Mouse (Mus musculus): ENCODE measurements at regions not wholly inside any gene's neighbourhood (a gene's known extent, or its start where the extent isn't known, plus 50 kb on each side); places are given as distances from the start of the nearest gene placed in this dataset.

DNA sequence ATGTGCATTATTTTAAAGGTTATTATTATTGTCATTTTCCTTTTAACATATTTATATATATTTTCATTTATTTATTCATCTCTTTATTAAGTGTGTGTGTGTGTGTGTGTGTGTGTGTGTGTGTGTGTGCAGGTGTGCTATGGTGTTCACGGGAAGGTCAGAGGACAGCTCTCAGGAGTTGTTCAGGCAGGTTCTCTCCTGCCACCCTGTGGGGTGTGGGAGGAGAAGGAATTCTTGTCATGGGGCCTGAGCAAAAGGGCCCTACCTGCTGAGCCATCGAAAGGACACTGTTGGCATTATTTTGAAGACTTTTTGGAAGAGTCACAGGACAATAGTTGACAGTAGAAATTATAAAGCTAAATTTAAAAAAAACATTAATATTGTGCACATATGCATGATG, 216.4 kb upstream of the Gadl1 start:
- Histone ChIP-seq H3K4me3 (ENCODE audit: low read depth, low read length) (no peak overlapping the region), H3K27ac (ENCODE audit: low read depth, low read length) (no peak overlapping the region), H3K4me2 (replicated peaks; ENCODE audit: low read depth, low read length) (no peak overlapping the region), H3K27me3 (ENCODE audit: control insufficient read depth, insufficient read depth, low read length) (no peaks in the 10 kb centered on the region), H3K9me3 (ENCODE audit: control insufficient read depth, low read length) (no peaks in the 10 kb centered on the region), H3K9ac (ENCODE audit: low read depth, low read length) (no peak overlapping the region), H3K36me3 (ENCODE audit: control insufficient read depth, insufficient read depth, low read length) (no peaks in the 10 kb centered on the region), H3K4me1 (replicated peaks; ENCODE audit: control insufficient read depth, insufficient read depth, low read length) (peaks cover 2% of the 10 kb centered on the region; the same call in 1 of the 2 replicates)
- no peak for DNase-seq (ENCODE audit: low spot score)
- WGBS, result 58% methylated on average over 2 of the region's 2 CpGs
- ATAC-seq (ENCODE audit: low FRiP score), result no peak

DNA sequence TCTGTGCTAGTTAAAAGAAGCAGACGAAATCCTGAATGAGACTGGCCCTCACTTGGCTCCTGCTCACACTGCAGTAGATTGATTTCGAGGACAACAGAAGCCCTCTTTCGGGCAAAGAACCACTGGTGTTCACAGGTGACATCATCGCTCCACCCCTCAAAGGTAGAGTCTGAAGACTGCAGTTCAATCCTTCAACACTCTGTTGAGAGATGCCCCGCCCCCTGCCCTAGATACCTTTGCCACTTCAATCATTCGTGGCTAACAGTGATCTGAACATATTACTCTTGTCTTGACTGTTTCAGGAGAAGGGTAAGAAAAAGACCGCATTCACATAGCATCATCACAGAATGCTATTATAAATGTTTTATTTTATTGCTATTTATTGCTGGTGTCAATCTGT, 205.5 kb upstream of the Gadl1 start:
- ATAC-seq (ENCODE audit: low FRiP score), result no peak
- H3K27ac ChIP-seq (ENCODE audit: low read depth, low read length), result no peak overlapping the region

DNA sequence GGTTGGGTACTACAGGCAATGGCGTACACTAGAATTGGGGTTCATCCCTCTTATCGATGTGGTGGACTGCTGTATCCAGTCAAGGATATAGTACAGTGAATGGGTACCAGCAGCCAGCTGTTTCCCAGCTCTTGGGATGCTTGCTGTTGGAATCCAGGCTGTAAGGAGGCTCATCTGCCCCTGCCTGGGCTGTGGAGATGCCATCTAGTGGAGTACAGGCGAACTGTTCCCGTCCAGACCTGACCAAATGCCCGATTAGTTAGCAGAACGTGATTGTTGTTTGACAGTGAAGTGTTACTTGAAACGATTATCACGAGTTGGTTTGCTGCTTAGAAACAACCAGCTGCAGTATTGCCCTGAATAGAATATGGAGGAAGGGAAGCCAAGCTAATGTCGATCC, 205.0 kb upstream of the Gadl1 start:
- no peak overlapping the region for H3K27ac ChIP-seq (ENCODE audit: low read depth, low read length)
- peak; percentile 65 for DNase-seq (ENCODE audit: low spot score)
- H3K27me3 ChIP-seq (ENCODE audit: control insufficient read depth, insufficient read depth, low read length), result no peaks in the 10 kb centered on the region
- no peak overlapping the region for H3K4me2 ChIP-seq (replicated peaks; ENCODE audit: low read depth, low read length)
- H3K4me3 ChIP-seq (ENCODE audit: low read depth, low read length), result no peak overlapping the region
- no peak overlapping the region for H3K9ac ChIP-seq (ENCODE audit: low read depth, low read length)
- 0 out of 2 replicates have a peak, but pooled peaks have one; percentile 33 for ATAC-seq (ENCODE audit: low FRiP score)
- H3K36me3 ChIP-seq (ENCODE audit: control insufficient read depth, insufficient read depth, low read length), result no peaks in the 10 kb centered on the region
- H3K4me1 ChIP-seq (replicated peaks; ENCODE audit: control insufficient read depth, insufficient read depth, low read length), result no peaks in the 10 kb centered on the region
- H3K9me3 ChIP-seq (ENCODE audit: control insufficient read depth, low read length), result no peaks in the 10 kb centered on the region
- WGBS, result 43% methylated on average over 9 of the region's 9 CpGs

More for the DNA sequence above, 205.5 kb upstream of the Gadl1 start:
- Histone ChIP-seq H3K9ac (ENCODE audit: low read depth, low read length) (no peak overlapping the region), H3K4me3 (ENCODE audit: low read depth, low read length) (no peak overlapping the region), H3K4me2 (replicated peaks; ENCODE audit: low read depth, low read length) (no peak overlapping the region), H3K27me3 (ENCODE audit: control insufficient read depth, insufficient read depth, low read length) (no peaks in the 10 kb centered on the region), H3K9me3 (ENCODE audit: control insufficient read depth, low read length) (no peaks in the 10 kb centered on the region), H3K4me1 (replicated peaks; ENCODE audit: control insufficient read depth, insufficient read depth, low read length) (no peaks in the 10 kb centered on the region), H3K36me3 (ENCODE audit: control insufficient read depth, insufficient read depth, low read length) (no peaks in the 10 kb centered on the region)
- DNase-seq (ENCODE audit: low spot score), result no peak
- 87% methylated on average over 7 of the region's 7 CpGs for WGBS

DNA sequence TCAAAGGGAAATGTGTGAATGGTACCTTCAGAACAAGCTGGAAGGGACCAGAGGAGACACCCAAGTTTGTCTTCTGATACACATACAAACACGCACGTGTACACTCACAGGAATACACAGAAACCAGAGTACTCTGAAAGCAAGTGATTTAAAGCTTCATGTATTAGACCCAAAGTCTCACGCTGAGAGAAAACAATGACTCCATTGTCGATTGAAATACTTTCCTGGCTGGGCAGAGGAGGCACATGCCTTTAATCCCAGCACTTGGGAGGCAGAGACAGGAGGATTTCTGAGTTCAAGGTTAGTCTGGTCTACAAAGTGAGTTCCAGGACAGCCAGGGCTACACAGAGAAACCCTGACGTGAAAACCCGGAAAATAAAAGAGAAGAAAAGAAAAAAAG, 203.5 kb upstream of the Gadl1 start:
- no peak for DNase-seq (ENCODE audit: low spot score)
- no peak overlapping the region for H3K27ac ChIP-seq (ENCODE audit: low read depth, low read length)
- H3K4me2 ChIP-seq (replicated peaks; ENCODE audit: low read depth, low read length), result no peak overlapping the region
- H3K4me1 ChIP-seq (replicated peaks; ENCODE audit: control insufficient read depth, insufficient read depth, low read length), result no peaks in the 10 kb centered on the region
- ATAC-seq (ENCODE audit: low FRiP score), result no peak
- no peaks in the 10 kb centered on the region for H3K9me3 ChIP-seq (ENCODE audit: control insufficient read depth, low read length)
- 89% methylated on average over 6 of the region's 6 CpGs for WGBS
- H3K9ac ChIP-seq (ENCODE audit: low read depth, low read length), result no peak overlapping the region
- H3K36me3 ChIP-seq (ENCODE audit: control insufficient read depth, insufficient read depth, low read length), result no peaks in the 10 kb centered on the region
- H3K27me3 ChIP-seq (ENCODE audit: control insufficient read depth, insufficient read depth, low read length), result no peaks in the 10 kb centered on the region
- H3K4me3 ChIP-seq (ENCODE audit: low read depth, low read length), result no peak overlapping the region

DNA sequence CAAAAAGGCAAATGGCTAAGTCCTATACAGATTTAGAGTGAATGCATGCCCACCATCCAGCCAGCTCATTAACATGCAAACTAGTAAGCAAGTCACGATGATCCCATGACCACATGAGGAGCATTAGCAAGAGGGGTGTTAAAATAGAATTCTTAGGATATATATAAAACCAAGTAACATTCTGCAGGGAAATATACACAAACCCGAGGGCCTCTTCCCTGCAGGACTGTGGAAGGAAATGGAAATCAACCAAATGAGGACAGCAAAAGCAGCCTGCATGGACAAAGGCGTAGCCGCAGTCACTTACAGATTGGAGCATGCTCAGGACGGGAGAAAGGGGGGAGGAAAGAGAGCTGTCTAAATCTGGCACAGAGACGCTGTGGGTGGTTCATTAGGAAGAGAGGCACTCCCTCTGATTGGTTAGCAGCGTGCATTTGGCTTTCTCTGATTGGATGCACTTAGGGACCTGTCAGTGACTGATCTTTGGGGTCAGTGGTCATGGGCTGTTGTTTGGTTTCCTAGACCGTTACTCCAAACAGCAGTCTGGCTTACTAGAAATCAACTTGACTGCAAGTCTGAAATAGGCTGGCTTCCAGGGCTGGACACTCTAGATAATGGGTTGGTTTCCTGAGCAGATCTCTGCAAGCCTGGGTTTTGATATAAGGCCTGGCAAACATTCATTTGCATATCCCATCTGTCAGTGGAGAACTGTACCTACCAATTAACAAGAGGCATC, 200.9 kb upstream of the Gadl1 start:
- DNase-seq (ENCODE audit: low spot score) (peak; percentile 72), ATAC-seq (ENCODE audit: low FRiP score) (peak; percentile 93)
- WGBS, result 35% methylated on average over 8 of the region's 8 CpGs
- Histone ChIP-seq H3K27me3 (ENCODE audit: control insufficient read depth, insufficient read depth, low read length) (no peaks in the 10 kb centered on the region), H3K9me3 (ENCODE audit: control insufficient read depth, low read length) (no peaks in the 10 kb centered on the region), H3K4me2 (replicated peaks; ENCODE audit: low read depth, low read length) (no peak overlapping the region), H3K27ac (ENCODE audit: low read depth, low read length) (peak overlapping the region; percentile 67), H3K4me3 (ENCODE audit: low read depth, low read length) (no peak overlapping the region), H3K4me1 (replicated peaks; ENCODE audit: control insufficient read depth, insufficient read depth, low read length) (no peaks in the 10 kb centered on the region), H3K36me3 (ENCODE audit: control insufficient read depth, insufficient read depth, low read length) (no peaks in the 10 kb centered on the region), H3K9ac (ENCODE audit: low read depth, low read length) (no peak overlapping the region)

DNA sequence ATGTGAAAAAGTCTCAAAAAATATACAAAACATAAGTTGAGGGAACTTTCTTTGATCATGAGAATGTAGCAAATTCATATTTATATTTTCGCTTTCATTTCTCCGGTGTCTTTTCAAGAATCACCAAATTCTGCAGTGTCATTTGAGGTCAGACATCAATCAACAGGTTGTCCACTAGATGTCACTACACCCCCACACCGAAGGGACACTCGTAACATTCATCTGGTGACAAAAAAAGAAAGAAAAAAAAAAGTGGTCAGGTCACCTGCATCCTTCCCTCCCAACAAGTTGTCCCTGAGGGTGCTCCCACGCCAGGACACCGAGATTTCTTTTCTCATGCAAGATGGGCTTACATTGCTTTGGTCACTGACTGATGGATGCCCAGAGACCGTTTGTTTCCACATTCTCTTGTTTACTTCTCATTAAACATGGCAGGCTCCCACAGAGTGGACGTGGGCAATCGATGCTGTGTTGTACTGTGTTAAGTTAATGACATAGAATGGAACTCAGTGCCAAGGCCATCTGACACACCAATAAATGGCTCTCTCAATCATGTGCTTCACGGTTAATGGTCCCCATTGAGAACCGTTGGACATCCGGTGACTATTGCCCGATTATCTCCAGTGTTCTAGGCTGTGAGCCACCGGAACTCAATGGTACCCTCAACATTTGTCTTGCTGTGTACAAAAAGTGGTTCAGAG, 199.1 kb upstream of the Gadl1 start:
- H3K36me3 ChIP-seq (ENCODE audit: control insufficient read depth, insufficient read depth, low read length), result no peaks in the 10 kb centered on the region
- H3K4me3 ChIP-seq (ENCODE audit: low read depth, low read length), result no peak overlapping the region
- H3K27me3 ChIP-seq (ENCODE audit: control insufficient read depth, insufficient read depth, low read length), result no peaks in the 10 kb centered on the region
- ATAC-seq (ENCODE audit: low FRiP score), result no peak
- no peaks in the 10 kb centered on the region for H3K9me3 ChIP-seq (ENCODE audit: control insufficient read depth, low read length)
- no peak overlapping the region for H3K27ac ChIP-seq (ENCODE audit: low read depth, low read length)
- 80% methylated on average over 14 of the region's 14 CpGs for WGBS
- H3K4me2 ChIP-seq (replicated peaks; ENCODE audit: low read depth, low read length), result no peak overlapping the region
- no peak overlapping the region for H3K9ac ChIP-seq (ENCODE audit: low read depth, low read length)
- no peaks in the 10 kb centered on the region for H3K4me1 ChIP-seq (replicated peaks; ENCODE audit: control insufficient read depth, insufficient read depth, low read length)
- DNase-seq (ENCODE audit: low spot score), result peak; percentile 39

DNA sequence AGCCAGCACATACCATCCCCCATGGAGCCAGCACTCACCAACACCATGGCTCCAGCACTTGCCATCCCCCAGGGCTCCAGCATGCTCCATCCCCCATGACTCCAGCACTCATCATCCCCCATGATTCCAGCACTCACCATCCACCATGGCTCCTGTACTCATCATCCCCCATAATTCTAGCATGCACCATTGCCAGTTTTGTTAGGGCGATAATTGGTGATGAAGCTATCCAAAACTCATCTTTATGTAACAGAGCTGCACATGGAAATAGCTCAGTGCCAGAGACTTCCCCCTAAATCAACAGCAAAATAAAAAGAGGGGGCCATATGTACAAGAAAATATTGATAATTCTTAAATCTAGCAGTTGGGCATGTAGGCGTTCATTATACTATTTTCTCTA, 188.9 kb upstream of the Gadl1 start:
- Histone ChIP-seq H3K4me2 (replicated peaks; ENCODE audit: low read depth, low read length) (no peak overlapping the region), H3K4me3 (ENCODE audit: low read depth, low read length) (no peak overlapping the region), H3K9ac (ENCODE audit: low read depth, low read length) (no peak overlapping the region), H3K4me1 (replicated peaks; ENCODE audit: control insufficient read depth, insufficient read depth, low read length) (no peaks in the 10 kb centered on the region), H3K27me3 (ENCODE audit: control insufficient read depth, insufficient read depth, low read length) (no peaks in the 10 kb centered on the region), H3K36me3 (ENCODE audit: control insufficient read depth, insufficient read depth, low read length) (no peaks in the 10 kb centered on the region), H3K9me3 (ENCODE audit: control insufficient read depth, low read length) (no peaks in the 10 kb centered on the region), H3K27ac (ENCODE audit: low read depth, low read length) (no peak overlapping the region)
- ATAC-seq (ENCODE audit: low FRiP score), result no peak
- 92% methylated on average over 2 of the region's 2 CpGs for WGBS
- DNase-seq (ENCODE audit: low spot score), result no peak

DNA sequence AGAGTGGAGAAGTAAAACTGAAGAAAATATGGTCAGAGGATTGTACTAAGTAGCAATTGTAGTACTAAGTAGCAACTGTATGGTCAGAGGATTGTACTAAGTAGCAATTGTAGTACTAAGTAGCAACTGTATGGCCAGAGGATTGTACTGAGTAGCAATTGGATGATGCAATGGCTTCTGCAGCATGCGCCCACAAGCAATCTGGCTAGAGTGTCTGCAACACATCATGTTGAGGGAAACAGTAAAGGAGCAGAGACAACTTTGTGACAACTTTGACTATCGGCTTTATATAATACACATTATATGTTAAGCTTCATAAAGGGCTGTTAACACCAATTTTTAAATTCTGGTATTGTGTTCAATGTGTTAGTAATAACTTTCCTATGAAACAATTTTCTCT, 188.4 kb upstream of the Gadl1 start:
- Histone ChIP-seq H3K4me1 (replicated peaks; ENCODE audit: control insufficient read depth, insufficient read depth, low read length) (no peaks in the 10 kb centered on the region), H3K9me3 (ENCODE audit: control insufficient read depth, low read length) (no peaks in the 10 kb centered on the region), H3K27me3 (ENCODE audit: control insufficient read depth, insufficient read depth, low read length) (no peaks in the 10 kb centered on the region), H3K27ac (ENCODE audit: low read depth, low read length) (no peak overlapping the region), H3K4me3 (ENCODE audit: low read depth, low read length) (no peak overlapping the region), H3K36me3 (ENCODE audit: control insufficient read depth, insufficient read depth, low read length) (no peaks in the 10 kb centered on the region), H3K9ac (ENCODE audit: low read depth, low read length) (no peak overlapping the region), H3K4me2 (replicated peaks; ENCODE audit: low read depth, low read length) (no peak overlapping the region)
- ATAC-seq (ENCODE audit: low FRiP score), result no peak
- 94% methylated on average over 2 of the region's 2 CpGs for WGBS
- DNase-seq (ENCODE audit: low spot score), result no peak

DNA sequence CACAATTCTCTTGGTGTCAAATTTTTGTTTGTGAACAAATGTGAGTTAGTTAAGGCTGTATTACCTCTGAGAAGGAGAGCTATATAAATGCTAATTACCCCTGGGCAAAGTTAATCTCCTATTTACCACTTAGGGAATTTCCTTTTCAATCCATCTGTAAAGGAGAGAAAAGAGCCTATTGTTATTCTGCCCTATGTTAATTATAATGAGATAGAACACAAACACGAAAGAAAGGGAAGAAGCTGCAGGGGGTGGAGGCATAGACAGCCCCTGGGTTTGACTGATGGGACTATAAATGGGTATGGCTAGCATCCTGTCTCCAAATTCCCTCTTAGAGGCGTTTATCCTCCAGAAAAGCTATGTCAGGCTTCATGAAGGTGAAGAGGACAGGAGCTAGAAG, 185.2 kb upstream of the Gadl1 start:
- Histone ChIP-seq H3K27me3 (ENCODE audit: control insufficient read depth, insufficient read depth, low read length) (no peaks in the 10 kb centered on the region), H3K27ac (ENCODE audit: low read depth, low read length) (no peak overlapping the region), H3K4me1 (replicated peaks; ENCODE audit: control insufficient read depth, insufficient read depth, low read length) (no peaks in the 10 kb centered on the region), H3K4me2 (replicated peaks; ENCODE audit: low read depth, low read length) (no peak overlapping the region), H3K9me3 (ENCODE audit: control insufficient read depth, low read length) (no peaks in the 10 kb centered on the region), H3K4me3 (ENCODE audit: low read depth, low read length) (no peak overlapping the region), H3K36me3 (ENCODE audit: control insufficient read depth, insufficient read depth, low read length) (no peaks in the 10 kb centered on the region), H3K9ac (ENCODE audit: low read depth, low read length) (no peak overlapping the region)
- DNase-seq (ENCODE audit: low spot score) (no peak), ATAC-seq (ENCODE audit: low FRiP score) (no peak)
- 20% methylated on average over 2 of the region's 2 CpGs for WGBS

Measured in hindbrain, embryonic 11.5 days (tissue).